Mouse (Mus musculus): Measurements from ENCODE around the gene Dut. TPM values are rescaled to one million over a fixed set of nuclear protein-coding genes. Genes with fewer than 3 reads are reported as not detected.

Gene Dut
- polyA plus RNA-seq, 1 experiment from 2014 or later, result 69.1 TPM

GRCm38 (mm10) chr2:125291101-125291500, 44.1 kb downstream of the Dut start:
- H3K4me3 ChIP-seq (ENCODE audit: low read depth, low read length), result no peak overlapping the region
- no peak for ATAC-seq (ENCODE audit: low read depth)
- WGBS, result 100% methylated on average over 1 of the region's 1 CpGs

GRCm38 (mm10) chr2:125292616-125293015, 45.6 kb downstream of the Dut start:
- Histone ChIP-seq H3K9ac (replicated peaks; ENCODE audit: low read depth, low read length) (no peak overlapping the region), H3K27ac (ENCODE audit: low read depth, low read length) (no peak overlapping the region), H3K9me3 (ENCODE audit: control insufficient read depth, low read length) (no peaks in the 10 kb centered on the region), H3K36me3 (ENCODE audit: control insufficient read depth, insufficient read depth, low read length) (no peaks in the 10 kb centered on the region), H3K4me2 (ENCODE audit: low read depth, low read length) (no peak overlapping the region), H3K27me3 (ENCODE audit: control insufficient read depth, insufficient read depth, low read length) (no peaks in the 10 kb centered on the region), H3K4me1 (ENCODE audit: control insufficient read depth, insufficient read depth, low read length) (no peaks in the 10 kb centered on the region), H3K4me3 (ENCODE audit: low read depth, low read length) (no peak overlapping the region)
- 86% methylated on average over 7 of the region's 7 CpGs for WGBS
- no peak for ATAC-seq (ENCODE audit: low read depth)

More at GRCm38 (mm10) chr2:125291101-125291500, 44.1 kb downstream of the Dut start:
- Histone ChIP-seq H3K36me3 (ENCODE audit: control insufficient read depth, insufficient read depth, low read length) (no peaks in the 10 kb centered on the region), H3K4me1 (ENCODE audit: control insufficient read depth, insufficient read depth, low read length) (no peaks in the 10 kb centered on the region), H3K27ac (ENCODE audit: low read depth, low read length) (no peak overlapping the region), H3K9ac (replicated peaks; ENCODE audit: low read depth, low read length) (no peak overlapping the region), H3K4me2 (ENCODE audit: low read depth, low read length) (no peak overlapping the region), H3K27me3 (ENCODE audit: control insufficient read depth, insufficient read depth, low read length) (no peaks in the 10 kb centered on the region), H3K9me3 (ENCODE audit: control insufficient read depth, low read length) (no peaks in the 10 kb centered on the region)

- H3K4me3 ChIP-seq (ENCODE audit: low read depth, low read length), result no peak overlapping the region
- no peaks in the 10 kb centered on the region for H3K36me3 ChIP-seq (ENCODE audit: control insufficient read depth, insufficient read depth, low read length)
- ATAC-seq (ENCODE audit: low read depth), result no peak
- no peaks in the 10 kb centered on the region for H3K27me3 ChIP-seq (ENCODE audit: control insufficient read depth, insufficient read depth, low read length)
- no peaks in the 10 kb centered on the region for H3K9me3 ChIP-seq (ENCODE audit: control insufficient read depth, low read length)
- no peak overlapping the region for H3K9ac ChIP-seq (replicated peaks; ENCODE audit: low read depth, low read length)
- H3K4me1 ChIP-seq (ENCODE audit: control insufficient read depth, insufficient read depth, low read length), result no peaks in the 10 kb centered on the region
- H3K27ac ChIP-seq (ENCODE audit: low read depth, low read length), result no peak overlapping the region
- no peak overlapping the region for H3K4me2 ChIP-seq (ENCODE audit: low read depth, low read length)
- WGBS, result 92% methylated on average over 5 of the region's 5 CpGs
Observed at GRCm38 (mm10) chr2:125293969-125294491, 47.0 kb downstream of the Dut start.

DNA sequence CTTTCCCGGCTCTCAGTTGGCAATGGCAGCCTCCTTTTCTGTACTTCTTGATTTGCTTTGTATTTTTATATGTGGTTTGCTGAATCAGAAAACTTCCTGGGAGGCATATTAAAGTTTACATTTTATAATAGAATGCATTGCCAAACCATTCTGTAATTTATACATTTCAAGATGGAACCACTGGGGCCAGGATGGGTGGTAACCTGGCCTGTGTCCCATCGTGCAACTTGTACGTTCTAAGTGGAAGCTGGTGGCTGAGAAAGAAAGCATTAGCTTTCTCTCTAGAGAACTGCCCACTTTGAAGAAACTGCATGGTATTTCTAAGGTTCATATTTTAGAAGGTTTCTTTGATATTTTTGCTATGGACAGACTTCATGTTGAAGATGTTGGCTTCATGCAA, 48.5 kb downstream of the Dut start:
- ATAC-seq (ENCODE audit: low read depth), result no peak
- no peak overlapping the region for H3K4me3 ChIP-seq (ENCODE audit: low read depth, low read length)
- no peak overlapping the region for H3K4me2 ChIP-seq (ENCODE audit: low read depth, low read length)
- no peak overlapping the region for H3K9ac ChIP-seq (replicated peaks; ENCODE audit: low read depth, low read length)
- H3K27me3 ChIP-seq (ENCODE audit: control insufficient read depth, insufficient read depth, low read length), result no peaks in the 10 kb centered on the region
- no peaks in the 10 kb centered on the region for H3K9me3 ChIP-seq (ENCODE audit: control insufficient read depth, low read length)
- 90% methylated on average over 3 of the region's 3 CpGs for whole genome bisulfite sequencing
- H3K36me3 ChIP-seq (ENCODE audit: control insufficient read depth, insufficient read depth, low read length), result no peaks in the 10 kb centered on the region
- no peaks in the 10 kb centered on the region for H3K4me1 ChIP-seq (ENCODE audit: control insufficient read depth, insufficient read depth, low read length)
- H3K27ac ChIP-seq (ENCODE audit: low read depth, low read length), result no peak overlapping the region

DNA sequence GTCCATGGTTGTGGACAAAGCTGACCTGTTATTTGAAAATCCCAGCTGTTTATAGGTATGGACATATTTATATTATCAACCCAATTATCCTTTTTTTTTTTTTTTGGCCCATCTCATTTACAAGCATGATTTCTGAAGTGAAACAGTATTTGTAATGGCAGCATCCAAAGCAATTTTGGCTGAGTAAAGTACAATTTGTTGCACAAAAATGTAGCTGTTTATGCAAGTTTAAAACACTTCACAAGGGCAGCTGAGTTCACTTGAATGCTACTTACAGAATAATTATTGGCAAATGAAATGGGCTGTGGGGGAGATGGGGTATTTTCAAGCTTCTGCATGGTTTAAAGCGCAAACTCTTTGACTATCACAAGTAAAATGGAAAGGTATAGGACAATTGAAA, 51.9 kb downstream of the Dut start:
- Histone ChIP-seq H3K9me3 (ENCODE audit: control insufficient read depth, low read length) (no peaks in the 10 kb centered on the region), H3K4me3 (ENCODE audit: low read depth, low read length) (no peak overlapping the region), H3K27ac (ENCODE audit: low read depth, low read length) (no peak overlapping the region), H3K4me2 (ENCODE audit: low read depth, low read length) (no peak overlapping the region), H3K4me1 (ENCODE audit: control insufficient read depth, insufficient read depth, low read length) (no peaks in the 10 kb centered on the region), H3K9ac (replicated peaks; ENCODE audit: low read depth, low read length) (no peak overlapping the region), H3K36me3 (ENCODE audit: control insufficient read depth, insufficient read depth, low read length) (no peaks in the 10 kb centered on the region), H3K27me3 (ENCODE audit: control insufficient read depth, insufficient read depth, low read length) (no peaks in the 10 kb centered on the region)
- 95% methylated on average over 1 of the region's 1 CpGs for WGBS
- no peak for ATAC-seq (ENCODE audit: low read depth)

DNA sequence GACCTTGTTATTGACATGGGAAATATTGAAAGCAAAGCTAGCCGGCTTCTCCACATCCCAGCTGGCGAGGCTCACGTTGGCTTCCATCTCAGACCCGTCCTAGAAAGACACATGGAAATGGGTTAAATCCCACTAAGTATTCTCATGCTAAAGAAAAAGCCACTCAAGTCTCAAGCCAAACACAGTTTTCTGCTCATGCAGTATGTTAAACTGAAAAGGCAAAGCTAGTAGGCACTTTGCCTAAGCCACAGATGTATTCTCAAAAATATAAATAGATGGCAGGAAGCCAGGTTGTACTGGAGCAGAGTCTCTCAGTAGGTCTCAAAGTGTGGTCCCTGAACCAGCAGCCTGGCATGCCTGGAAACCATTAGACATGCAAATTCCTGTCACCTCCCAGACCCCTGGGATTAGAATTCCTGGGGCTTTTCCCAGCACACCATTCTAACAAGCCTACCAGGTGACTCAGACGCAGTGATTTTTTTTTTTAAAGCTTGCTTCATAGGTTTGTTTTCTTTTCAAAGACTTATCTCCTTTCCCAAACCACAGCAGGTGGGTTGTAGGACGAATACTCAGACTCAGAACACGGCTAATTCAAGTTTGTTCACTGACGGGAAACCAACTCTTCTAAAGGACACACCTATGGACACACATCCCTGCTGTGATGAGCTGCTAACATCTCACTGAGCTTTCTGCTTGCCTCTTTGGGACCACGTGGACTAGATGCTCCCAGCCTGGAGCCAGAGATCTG, 55.1 kb downstream of the Dut start:
- H3K27ac ChIP-seq (ENCODE audit: low read depth, low read length), result no peak overlapping the region
- H3K4me1 ChIP-seq (ENCODE audit: control insufficient read depth, insufficient read depth, low read length), result no peaks in the 10 kb centered on the region
- no peaks in the 10 kb centered on the region for H3K36me3 ChIP-seq (ENCODE audit: control insufficient read depth, insufficient read depth, low read length)
- H3K4me3 ChIP-seq (ENCODE audit: low read depth, low read length), result no peak overlapping the region
- WGBS, result 69% methylated on average over 9 of the region's 9 CpGs
- ATAC-seq (ENCODE audit: low read depth), result no peak
- no peak overlapping the region for H3K9ac ChIP-seq (replicated peaks; ENCODE audit: low read depth, low read length)
- H3K4me2 ChIP-seq (ENCODE audit: low read depth, low read length), result no peak overlapping the region
- H3K9me3 ChIP-seq (ENCODE audit: control insufficient read depth, low read length), result no peaks in the 10 kb centered on the region
- H3K27me3 ChIP-seq (ENCODE audit: control insufficient read depth, insufficient read depth, low read length), result no peaks in the 10 kb centered on the region

- Histone ChIP-seq H3K4me3 (ENCODE audit: low read depth, low read length) (no peak overlapping the region), H3K36me3 (ENCODE audit: control insufficient read depth, insufficient read depth, low read length) (no peaks in the 10 kb centered on the region), H3K4me1 (ENCODE audit: control insufficient read depth, insufficient read depth, low read length) (no peaks in the 10 kb centered on the region), H3K27ac (ENCODE audit: low read depth, low read length) (no peak overlapping the region), H3K4me2 (ENCODE audit: low read depth, low read length) (no peak overlapping the region), H3K27me3 (ENCODE audit: control insufficient read depth, insufficient read depth, low read length) (no peaks in the 10 kb centered on the region), H3K9ac (replicated peaks; ENCODE audit: low read depth, low read length) (no peak overlapping the region), H3K9me3 (ENCODE audit: control insufficient read depth, low read length) (no peaks in the 10 kb centered on the region)
- no peak for ATAC-seq (ENCODE audit: low read depth)
- 90% methylated on average over 8 of the region's 8 CpGs for WGBS
Observed at GRCm38 (mm10) chr2:125302625-125302924, 55.6 kb downstream of the Dut start.

GRCm38 (mm10) chr2:125303764-125304384, 56.9 kb downstream of the Dut start:
- H3K4me1 ChIP-seq (ENCODE audit: control insufficient read depth, insufficient read depth, low read length), result no peaks in the 10 kb centered on the region
- no peak overlapping the region for H3K9ac ChIP-seq (replicated peaks; ENCODE audit: low read depth, low read length)
- no peak overlapping the region for H3K4me2 ChIP-seq (ENCODE audit: low read depth, low read length)
- H3K9me3 ChIP-seq (ENCODE audit: control insufficient read depth, low read length), result no peaks in the 10 kb centered on the region
- ATAC-seq (ENCODE audit: low read depth), result no peak
- H3K27me3 ChIP-seq (ENCODE audit: control insufficient read depth, insufficient read depth, low read length), result no peaks in the 10 kb centered on the region
- 85% methylated on average over 5 of the region's 5 CpGs for WGBS
- no peaks in the 10 kb centered on the region for H3K36me3 ChIP-seq (ENCODE audit: control insufficient read depth, insufficient read depth, low read length)
- H3K4me3 ChIP-seq (ENCODE audit: low read depth, low read length), result no peak overlapping the region
- no peak overlapping the region for H3K27ac ChIP-seq (ENCODE audit: low read depth, low read length)

GRCm38 (mm10) chr2:125304746-125305145, 57.8 kb downstream of the Dut start:
- no peaks in the 10 kb centered on the region for H3K36me3 ChIP-seq (ENCODE audit: control insufficient read depth, insufficient read depth, low read length)
- no peaks in the 10 kb centered on the region for H3K4me1 ChIP-seq (ENCODE audit: control insufficient read depth, insufficient read depth, low read length)
- H3K27me3 ChIP-seq (ENCODE audit: control insufficient read depth, insufficient read depth, low read length), result no peaks in the 10 kb centered on the region
- no peaks in the 10 kb centered on the region for H3K9me3 ChIP-seq (ENCODE audit: control insufficient read depth, low read length)
- H3K27ac ChIP-seq (ENCODE audit: low read depth, low read length), result no peak overlapping the region
- no peak overlapping the region for H3K4me2 ChIP-seq (ENCODE audit: low read depth, low read length)
- WGBS, result 88% methylated on average over 3 of the region's 3 CpGs
- no peak for ATAC-seq (ENCODE audit: low read depth)
- H3K9ac ChIP-seq (replicated peaks; ENCODE audit: low read depth, low read length), result no peak overlapping the region
- H3K4me3 ChIP-seq (ENCODE audit: low read depth, low read length), result no peak overlapping the region
